ENCODE assay signal across 8 mouse cellular contexts in the genomic region with DNA sequence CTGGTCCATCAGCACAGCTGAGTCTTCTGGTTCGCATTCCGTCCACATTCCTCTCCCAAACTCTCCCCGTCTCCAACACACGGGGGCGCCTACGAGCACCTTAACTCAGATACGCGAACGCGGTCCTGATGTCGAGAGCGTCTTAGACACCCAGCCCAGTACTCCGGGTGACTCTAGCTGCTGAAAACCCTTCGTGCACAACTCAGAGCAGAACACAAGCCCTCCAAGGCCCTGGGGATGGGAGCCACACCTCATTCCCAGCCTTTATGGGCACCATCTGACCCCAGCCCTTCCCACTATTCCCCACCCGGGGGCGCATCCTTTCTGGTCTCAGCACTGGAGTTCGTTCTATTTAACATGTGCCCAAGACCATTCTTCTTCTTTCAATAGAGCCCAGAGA. TPM values are rescaled to one million over a fixed set of nuclear protein-coding genes. Genes with fewer than 3 reads are reported as not detected.
A peak's percentile ranks its signal among the peaks of the same experiment; 100 is the strongest.
DNase-seq lines count a peak whose midpoint lies in the region; ATAC-seq and TF ChIP-seq lines count a peak whose summit lies in the region.

No protein-coding gene starts in this region.

- peak; percentile 67 for ATAC-seq in megakaryocyte, adult 5-6 weeks (ENCODE audit: poor library complexity, severe bottlenecking)

- 0 out of 2 replicates have a peak overlapping the region, but pooled peaks have one; percentile 41 for H3K27ac ChIP-seq in left cerebral cortex, adult 2 months

- intact Hi-C loops in left cerebral cortex, adult 2 months (cut with DNase I) = loop anchor here (1.0 to 2.0 kb wide), 3 partner anchors 43 to 54 kb away; no protein-coding TSS in a partner anchor

- TF ChIP-seq CTCF in left cerebral cortex, adult 2 months (IDR thresholded peaks at IDR 0.05) = peak; percentile 68

- peak; percentile 90 for DNase-seq in NIH3T3 (ENCODE audit: low read depth)
- DNase-seq in cerebellum, postnatal 14 days = peak; percentile 88 to 89
- peak; percentile 80 for DNase-seq in gastrocnemius, adult 18-20 months (ENCODE audit: low spot score)
- peak; percentile 35 for DNase-seq in hindlimb bud, embryonic 11.5 days (ENCODE audit: extremely low spot score, low read depth, low spot score)
- DNase-seq in left cerebral cortex, adult 2 months (ENCODE audit: extremely low spot score in 1 of 2, low spot score in 2 of 2) = peak; percentile 74 to 83
- peak; percentile 67 for DNase-seq in retina, postnatal 7 days (ENCODE audit: low read depth, low spot score)
- DNase-seq in urinary bladder, postnatal 14 days (ENCODE audit: low spot score) = peak; percentile 82

- H3K4me3 ChIP-seq in left cerebral cortex, adult 2 months = peak overlapping the region; percentile 33

RNA-seq across cellular contexts. Expression of a gene that starts 27.3 kb away (rescaled TPM):
- under 1 TPM; 0.27 to 0.40 TPM for total RNA-seq in gastrocnemius, adult 18-20 months (2021)
- total RNA-seq in left cerebral cortex, adult 2 months (2021) = 1 to 10 TPM; 1.2 to 1.4 TPM
- total RNA-seq in megakaryocyte, adult 5-6 weeks (2015) = 0.25 TPM in 1 of 2 replicates, not detected in the other
- total RNA-seq in megakaryocyte, adult 5-6 weeks (2017) = 0.15 and 0.16 TPM in 2 replicates

Comparison
In these comparisons a context has a peak if more than half of its experiments do, and no peak if none do; other contexts are left out.
1. Peak in every context shown above with its lines: DNase-seq, ATAC-seq, H3K4me3 ChIP-seq and H3K27ac ChIP-seq.
2. DNase-seq: peak in every context shown above with its lines; median percentile 90 in NIH3T3; 88 in cerebellum, postnatal 14 days; 82 in urinary bladder, postnatal 14 days; 80 in gastrocnemius, adult 18-20 months; 78 in left cerebral cortex, adult 2 months; 67 in retina, postnatal 7 days; 35 in hindlimb bud, embryonic 11.5 days.